Mouse (Mus musculus) cerebellum, postnatal 10 days (tissue): ENCODE results near the gene Olfr1474.
"Not testable (repeated sequence)": the region's sequence is repeated elsewhere in the genome, so short reads cannot be mapped to it uniquely, and the experiment has no call there.

Source experiments
- DNase-seq, 2 experiments: peaks; one replicate each; pipeline ENCODE4 v3.0.0; 2021; ENCODE audit warnings: mixed read lengths in 2 of 2

The Olfr1474 gene

GRCm38 (mm10) chr19:13469265-13469664 lies at the start of gene Olfr1474:
Gene Olfr1474 (plus strand): TSS chr19:13469565.
- DNase-seq = not testable (repeated sequence)

GRCm38 (mm10) chr19:13443109-13443508 lies 26.3 kb upstream of the Olfr1474 start, which contains the start of gene Olfr1471:
Gene Olfr1471 (plus strand): TSS chr19:13443409.
- not testable (repeated sequence) for DNase-seq

DNA sequence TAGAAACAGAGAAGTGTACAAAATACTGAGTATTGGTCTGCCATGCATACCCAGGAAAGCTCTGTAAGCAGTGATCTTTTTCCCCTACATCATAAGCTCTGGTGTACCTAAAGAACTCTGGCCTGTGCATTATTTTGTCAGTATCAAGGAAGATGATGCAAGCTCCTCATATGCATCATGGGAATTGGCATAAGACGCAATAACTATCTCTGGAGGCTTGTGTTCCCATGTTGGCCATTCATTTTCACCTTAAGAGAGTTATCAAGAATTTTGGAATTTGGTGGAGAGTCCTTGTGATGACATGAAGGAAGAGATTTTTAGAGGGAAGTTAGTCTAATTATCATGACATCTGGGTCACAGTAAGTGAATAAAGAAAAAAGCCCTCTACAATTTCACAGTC lies 13.4 kb upstream of the Olfr1474 start, which contains the start of gene Olfr1472:
Gene Olfr1472 (minus strand): TSS at position 101 of the 400 bp plus-strand sequence.
- no peak for DNase-seq

DNA sequence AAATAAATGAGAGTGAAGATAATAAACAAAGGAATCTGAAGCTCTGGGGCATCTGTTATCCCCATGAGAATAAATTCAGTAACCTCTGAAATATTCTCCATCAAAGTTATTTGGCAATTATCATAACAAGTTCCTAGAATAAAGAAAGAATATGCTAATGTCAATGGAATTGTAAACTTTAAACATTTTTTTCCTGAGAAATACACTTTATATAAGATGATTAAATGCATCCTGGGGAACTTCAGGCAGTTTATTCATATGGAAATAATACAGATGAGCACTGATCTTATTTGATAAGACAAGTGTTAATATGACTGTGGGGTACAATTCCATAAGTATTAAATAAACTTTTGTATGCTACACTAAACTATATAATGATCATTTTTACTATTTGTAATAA lies 10.7 kb downstream of the Olfr1474 start, which contains the start of gene Olfr1475:
Gene Olfr1475 (minus strand): TSS at position 101 of the 400 bp plus-strand sequence.
- DNase-seq = no peak

GRCm38 (mm10) chr19:13500246-13500645 lies 30.9 kb downstream of the Olfr1474 start, which contains the start of gene Olfr1477:
Gene Olfr1477 (plus strand): TSS chr19:13500546.
- DNase-seq = no peak
